Mouse (Mus musculus) kidney, postnatal 0 days (tissue): ENCODE data around the gene Lpcat3. TPM values are rescaled to one million over a fixed set of nuclear protein-coding genes. Genes with fewer than 3 reads are reported as not detected.
A peak's percentile ranks its signal among the peaks of the same experiment; 100 is the strongest.
"Not testable (repeated sequence)": the region's sequence is repeated elsewhere in the genome, so short reads cannot be mapped to it uniquely, and the experiment has no call there.

Source experiments
- ATAC-seq: fragments of 200-750 bp; cut with Nextera tagmentation; replicated peaks from 2 replicates; pipeline ENCODE4 v1.8.0; 2017; ENCODE audit warnings: low read depth, moderate number of reproducible peaks, moderate TSS enrichment, moderate library complexity; ENCODE audit not compliant: low FRiP score
- DNase-seq: peaks from one replicate; pipeline ENCODE4 v3.0.0-alpha.2; 2016; ENCODE audit warnings: low spot score
- H3K27ac ChIP-seq: fragments of 300-500 bp; sonication (generic); 2 replicates; pipeline ENCODE4 v1.5.1; 2014; ENCODE audit warnings: mild to moderate bottlenecking
- H3K27me3 ChIP-seq: fragments of 300-500 bp; sonication (generic); 2 replicates; pipeline ENCODE4 v1.6.1; 2014; ENCODE audit warnings: low read length, mixed read lengths; ENCODE audit not compliant: insufficient read depth
- H3K36me3 ChIP-seq: fragments of 300-500 bp; sonication (generic); 2 replicates; pipeline ENCODE4 v1.6.1; 2014; ENCODE audit warnings: low read length, mixed read lengths; ENCODE audit not compliant: insufficient read depth
- H3K4me1 ChIP-seq: fragments of 300-500 bp; sonication (generic); replicated peaks from 2 replicates; pipeline ENCODE4 v1.6.1; 2014; ENCODE audit warnings: antibody characterized with exemption, low read length, mixed read lengths; ENCODE audit not compliant: insufficient read depth
- H3K4me2 ChIP-seq: fragments of 300-500 bp; sonication (generic); 2 replicates; pipeline ENCODE4 v1.6.1; 2014; ENCODE audit warnings: mild to moderate bottlenecking, low read length, moderate library complexity, mixed read lengths
- H3K4me3 ChIP-seq: fragments of 300-500 bp; sonication (generic); replicated peaks from 2 replicates; pipeline ENCODE4 v1.5.1; 2014; ENCODE audit warnings: low read depth, low read length
- H3K9ac ChIP-seq: fragments of 300-500 bp; sonication (generic); 2 replicates; pipeline ENCODE4 v1.6.1; 2014; ENCODE audit warnings: low read depth, low read length
- H3K9me3 ChIP-seq: fragments of 300-500 bp; sonication (generic); replicated peaks from 2 replicates; pipeline ENCODE4 v1.6.1; 2016; ENCODE audit warnings: low read length, inconsistent platforms, mixed read lengths
- CTCF ChIP-seq: IDR thresholded peaks from 2 replicates; pipeline ENCODE4 v1.5.1; 2016; ENCODE audit warnings: antibody characterized with exemption, low read depth, mild to moderate bottlenecking, moderate library complexity
- WGBS: fragments of 180-500 bp; shearing (Covaris S2); extraction: QIAGEN DNeasy Blood & Tissue Kit; methylation state at CpG from one replicate; pipeline ENCODE4 v1.1.7; 2014; 5-methylcytosine and 5-hydroxymethylcytosine counted together
- polyA plus RNA-seq: library from polyadenylated mRNA; unstranded; fragments of >200 nt; fragmentation: Nextera tagmentation; extraction: Ambion mirVana; gene quantifications from 2 replicates; pipeline ENCODE4 v1.2.1, GENCODE M21; 2015

The Lpcat3 gene
- polyA plus RNA-seq, 1 experiment from 2014 or later = 90.6 TPM

- ATAC-seq = peak; percentile 70
- 62% methylated on average over 14 of the region's 14 CpGs for WGBS
Measured at GRCm38 (mm10) chr6:124683591-124684417, 21.0 kb downstream of the Lpcat3 start.

GRCm38 (mm10) chr6:124685606-124686386 is 23.0 kb downstream of the Lpcat3 start:
- Histone ChIP-seq H3K4me1 (0 out of 2 replicates have a peak, but pooled peaks cover 5% of the 10 kb centered on the region), H3K27me3 (no peaks in the 10 kb centered on the region), H3K4me3 (no peak overlapping the region), H3K4me2 (no peak overlapping the region), H3K9me3 (no peaks in the 10 kb centered on the region), H3K27ac (no peak overlapping the region), H3K9ac (no peak overlapping the region), H3K36me3 (no peaks in the 10 kb centered on the region)
- no peak for DNase-seq
- ATAC-seq = no peak
- WGBS = 88% methylated on average over 12 of the region's 12 CpGs
- TF ChIP-seq CTCF = no peak

More at GRCm38 (mm10) chr6:124683591-124684417, 21.0 kb downstream of the Lpcat3 start:
- Histone ChIP-seq H3K9me3 (no peaks in the 10 kb centered on the region), H3K9ac (no peak overlapping the region), H3K36me3 (no peaks in the 10 kb centered on the region), H3K27ac (0 out of 2 replicates have a peak overlapping the region, but pooled peaks have one; percentile 21), H3K27me3 (no peaks in the 10 kb centered on the region), H3K4me1 (0 out of 2 replicates have a peak, but pooled peaks cover 5% of the 10 kb centered on the region), H3K4me3 (no peak overlapping the region), H3K4me2 (no peak overlapping the region)
- no peak for TF ChIP-seq CTCF
- DNase-seq = peak; percentile 46

GRCm38 (mm10) chr6:124686644-124687043 is 23.8 kb downstream of the Lpcat3 start:
- H3K27me3 ChIP-seq, H3K9me3 ChIP-seq, ATAC-seq, H3K4me3 ChIP-seq, H3K9ac ChIP-seq, H3K27ac ChIP-seq, H3K4me2 ChIP-seq, H3K36me3 ChIP-seq, H3K4me1 ChIP-seq, DNase-seq: not testable (repeated sequence)
- TF ChIP-seq CTCF = peak; percentile 31; the same call in 1 of the 2 replicates
- 88% methylated on average over 1 of the region's 1 CpGs for WGBS

GRCm38 (mm10) chr6:124688151-124688758 is 25.4 kb downstream of the Lpcat3 start:
- no peaks in the 10 kb centered on the region for H3K27me3 ChIP-seq

GRCm38 (mm10) chr6:124689011-124689410 is 26.2 kb downstream of the Lpcat3 start:
- Histone ChIP-seq H3K9ac (no peak overlapping the region), H3K4me3 (no peak overlapping the region), H3K4me2 (no peak overlapping the region), H3K27me3 (no peaks in the 10 kb centered on the region), H3K36me3 (no peaks in the 10 kb centered on the region), H3K4me1 (peaks cover 14% of the 10 kb centered on the region), H3K27ac (no peak overlapping the region), H3K9me3 (no peaks in the 10 kb centered on the region)
- no peak for DNase-seq
- no peak for TF ChIP-seq CTCF
- ATAC-seq = no peak
- WGBS = 85% methylated on average over 3 of the region's 3 CpGs

More at GRCm38 (mm10) chr6:124688151-124688758, 25.4 kb downstream of the Lpcat3 start:
- peaks cover 11% of the 10 kb centered on the region for H3K4me1 ChIP-seq
- H3K9me3 ChIP-seq = no peaks in the 10 kb centered on the region
- 72% methylated on average over 8 of the region's 8 CpGs for WGBS
- no peak overlapping the region for H3K4me2 ChIP-seq
- no peak overlapping the region for H3K4me3 ChIP-seq
- ATAC-seq = no peak; the same call in 1 of the 2 replicates
- H3K36me3 ChIP-seq = no peaks in the 10 kb centered on the region
- H3K9ac ChIP-seq = no peak overlapping the region
- DNase-seq = no peak
- H3K27ac ChIP-seq = no peak overlapping the region
- no peak for TF ChIP-seq CTCF

GRCm38 (mm10) chr6:124690517-124690916 is 27.7 kb downstream of the Lpcat3 start:
- no peak for ATAC-seq
- no peak overlapping the region for H3K4me2 ChIP-seq
- DNase-seq = no peak
- H3K9ac ChIP-seq = no peak overlapping the region
- H3K9me3 ChIP-seq = no peaks in the 10 kb centered on the region
- 67% methylated on average over 3 of the region's 3 CpGs for WGBS
- H3K27me3 ChIP-seq = no peaks in the 10 kb centered on the region
- H3K27ac ChIP-seq = no peak overlapping the region
- TF ChIP-seq CTCF = no peak
- peaks cover 23% of the 10 kb centered on the region for H3K4me1 ChIP-seq
- H3K36me3 ChIP-seq = no peaks in the 10 kb centered on the region
- no peak overlapping the region for H3K4me3 ChIP-seq
